Mouse (Mus musculus): ENCODE measurements at regions not wholly inside any gene's neighbourhood (a gene's known extent, or its start where the extent isn't known, plus 50 kb on each side); places are given as distances from the start of the nearest gene placed in this dataset.

DNA sequence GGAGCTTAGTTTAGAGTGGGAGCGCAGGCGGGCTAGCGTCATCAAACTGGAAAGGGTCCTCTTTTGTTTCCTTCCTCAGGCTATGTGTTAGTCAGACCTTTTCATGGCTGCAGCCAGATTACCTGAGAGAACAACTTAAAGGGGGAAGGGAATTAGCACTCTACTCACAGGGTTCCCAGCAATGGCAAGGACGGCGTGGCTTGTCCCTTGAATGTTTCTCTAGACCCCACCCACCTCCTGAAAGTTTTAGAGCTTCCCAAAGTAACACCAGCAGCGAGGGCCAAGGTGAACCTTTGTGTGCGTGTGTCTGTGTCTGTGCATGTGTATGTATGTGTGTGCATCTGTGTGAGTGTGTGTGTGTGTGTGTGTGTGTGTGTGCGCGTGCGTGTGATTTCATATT lies 1151.0 kb upstream of the Gulo start:
- TF ChIP-seq CHD2 (IDR thresholded peaks at IDR 0.05; ENCODE audit: low read depth, low read length): no peak
- TF ChIP-seq HCFC1 (IDR thresholded peaks at IDR 0.05; ENCODE audit: borderline replicate concordance, insufficient read depth, low read length): no peak
